Mouse (Mus musculus): Measurements from ENCODE around the gene H2afz. TPM values are rescaled to one million over a fixed set of nuclear protein-coding genes. Genes with fewer than 3 reads are reported as not detected.
"Not testable (repeated sequence)": the region's sequence is repeated elsewhere in the genome, so short reads cannot be mapped to it uniquely, and the experiment has no call there.

Gene H2afz
- polyA plus RNA-seq, 1 experiment from 2014 or later = 1,813 TPM

DNA sequence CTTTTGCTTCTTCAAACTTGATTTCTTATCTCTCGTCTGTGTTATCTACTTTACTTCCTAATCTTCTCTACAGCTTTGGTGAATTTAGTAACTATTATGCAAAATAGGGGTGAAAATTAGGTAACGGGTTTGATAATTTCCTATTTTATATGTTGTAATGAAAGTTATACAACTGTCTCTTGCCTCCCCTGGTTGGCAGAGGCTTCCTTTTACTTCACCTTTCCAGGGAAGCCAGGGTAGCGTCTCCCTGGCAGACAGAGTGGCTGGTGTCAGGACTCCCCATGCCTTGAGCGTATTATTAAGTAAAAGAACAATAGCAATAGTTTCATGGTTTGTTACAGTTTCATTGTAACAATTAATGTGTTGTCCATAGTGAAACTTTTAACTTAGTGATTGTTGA lies 29.5 kb downstream of the H2afz start:
- Histone ChIP-seq H3K9ac (no peak overlapping the region), H3K27me3 (replicated peaks) (no peaks in the 10 kb centered on the region), H3K36me3 (peaks cover 18% of the 10 kb centered on the region), H3K4me3 (no peak overlapping the region), H3K4me2 (replicated peaks) (no peak overlapping the region), H3K9me3 (no peaks in the 10 kb centered on the region), H3K27ac (no peak overlapping the region), H3K4me1 (no peaks in the 10 kb centered on the region)
- WGBS = 85% methylated on average over 4 of the region's 4 CpGs
- no peak for ATAC-seq (ENCODE audit: low FRiP score, low read depth)

DNA sequence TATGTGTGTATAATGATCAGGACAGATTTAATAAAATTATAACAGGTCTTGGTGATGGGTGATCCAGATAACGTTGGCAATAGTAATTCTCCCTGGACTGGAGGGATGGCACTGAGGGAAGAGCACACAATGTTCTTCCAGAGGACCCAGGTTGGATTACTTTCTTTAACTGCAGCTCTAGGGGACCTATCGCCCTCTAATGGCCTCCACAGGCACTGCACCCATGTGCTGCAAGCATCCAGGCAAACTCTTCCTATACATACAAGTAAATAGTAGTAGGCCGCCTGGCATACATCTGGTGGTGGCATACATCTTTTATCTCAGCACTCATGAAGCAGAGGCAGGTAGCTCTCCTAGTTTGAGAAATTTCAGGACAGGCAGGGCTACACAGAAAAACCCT lies 30.9 kb downstream of the H2afz start:
- Histone ChIP-seq H3K4me2 (replicated peaks) (no peak overlapping the region), H3K4me3 (no peak overlapping the region), H3K4me1 (no peaks in the 10 kb centered on the region), H3K27me3 (replicated peaks) (no peaks in the 10 kb centered on the region), H3K9ac (no peak overlapping the region), H3K27ac (no peak overlapping the region), H3K9me3 (no peaks in the 10 kb centered on the region), H3K36me3 (peaks cover 9% of the 10 kb centered on the region; the same call in 1 of the 2 replicates)
- ATAC-seq (ENCODE audit: low FRiP score, low read depth) = no peak
- WGBS = 94% methylated on average over 3 of the region's 3 CpGs

DNA sequence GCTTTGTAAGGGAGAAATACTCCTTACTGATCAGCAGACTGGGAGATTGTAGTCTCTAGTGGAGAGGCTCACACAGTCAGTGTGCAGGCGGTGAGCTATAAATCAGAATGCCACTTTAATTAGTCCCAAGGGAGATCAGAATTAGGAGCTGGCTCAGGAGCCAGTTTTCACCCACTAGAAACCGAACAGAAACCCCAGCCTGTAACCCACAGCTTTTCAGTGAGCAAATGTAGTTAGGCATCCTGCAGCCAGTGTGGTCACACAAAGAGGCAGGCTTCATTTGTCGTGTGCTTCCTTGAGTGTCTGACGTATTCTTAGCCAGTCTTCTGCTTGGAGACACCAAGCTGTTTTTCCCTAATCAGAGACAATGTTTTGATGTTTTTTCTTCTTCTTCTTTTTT lies 32.1 kb downstream of the H2afz start:
- Histone ChIP-seq H3K4me2 (replicated peaks) (no peak overlapping the region), H3K9me3 (no peaks in the 10 kb centered on the region), H3K9ac (no peak overlapping the region), H3K36me3 (peaks cover 9% of the 10 kb centered on the region; the same call in 1 of the 2 replicates), H3K4me3 (no peak overlapping the region), H3K4me1 (no peaks in the 10 kb centered on the region), H3K27ac (no peak overlapping the region), H3K27me3 (replicated peaks) (no peaks in the 10 kb centered on the region)
- WGBS = 60% methylated on average over 4 of the region's 4 CpGs
- ATAC-seq (ENCODE audit: low FRiP score, low read depth) = no peak

DNA sequence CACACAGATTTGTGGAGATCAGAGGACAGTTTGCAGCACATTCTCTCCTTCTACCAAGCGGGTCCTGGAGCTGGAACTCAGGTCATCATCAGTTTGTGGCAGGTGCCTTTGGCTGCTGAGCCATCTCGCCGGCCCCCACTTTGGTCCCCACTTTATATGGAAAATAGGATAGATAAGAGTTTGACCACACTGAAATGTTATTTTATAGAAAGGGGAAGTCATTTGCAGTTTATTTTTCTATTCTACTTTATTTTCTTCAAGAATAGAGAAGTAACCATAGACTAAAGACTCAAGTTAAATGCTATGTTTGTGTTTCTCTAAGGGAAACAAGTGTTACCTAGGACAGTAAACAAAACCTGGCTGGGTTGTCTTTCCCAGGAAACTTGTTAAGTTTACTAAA lies 32.6 kb downstream of the H2afz start:
- H3K4me3 ChIP-seq = no peak overlapping the region
- no peak overlapping the region for H3K9ac ChIP-seq
- H3K4me1 ChIP-seq = no peaks in the 10 kb centered on the region
- no peak overlapping the region for H3K4me2 ChIP-seq (replicated peaks)
- no peaks in the 10 kb centered on the region for H3K27me3 ChIP-seq (replicated peaks)
- 93% methylated on average over 3 of the region's 3 CpGs for WGBS
- ATAC-seq (ENCODE audit: low FRiP score, low read depth) = no peak
- H3K27ac ChIP-seq = no peak overlapping the region
- peaks cover 9% of the 10 kb centered on the region; the same call in 1 of the 2 replicates for H3K36me3 ChIP-seq
- no peaks in the 10 kb centered on the region for H3K9me3 ChIP-seq

DNA sequence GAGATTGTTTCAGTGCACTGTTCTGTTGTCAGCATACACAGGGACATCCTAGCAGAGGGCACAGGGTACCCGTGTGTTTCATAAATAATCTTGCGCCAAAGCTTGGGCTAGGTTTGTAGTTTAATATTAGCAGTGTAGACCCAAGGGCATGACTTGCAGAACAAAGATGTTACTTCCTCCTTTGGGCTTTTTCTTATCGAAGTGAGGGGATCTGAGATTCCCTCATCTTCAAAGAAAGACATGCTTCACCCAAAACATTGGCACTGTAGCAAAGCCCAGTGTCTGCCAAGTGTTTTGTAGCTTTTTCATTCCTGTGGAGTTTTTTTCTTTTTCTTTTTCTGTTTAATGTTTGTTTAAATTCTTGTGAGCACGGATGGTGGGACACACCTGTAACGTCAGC lies 33.4 kb downstream of the H2afz start:
- Histone ChIP-seq H3K9ac (no peak overlapping the region), H3K9me3 (no peaks in the 10 kb centered on the region), H3K4me3 (no peak overlapping the region), H3K4me2 (replicated peaks) (no peak overlapping the region), H3K4me1 (no peaks in the 10 kb centered on the region), H3K36me3 (peaks cover 14% of the 10 kb centered on the region; the same call in 1 of the 2 replicates), H3K27ac (no peak overlapping the region), H3K27me3 (replicated peaks) (no peaks in the 10 kb centered on the region)
- WGBS = 92% methylated on average over 5 of the region's 5 CpGs
- ATAC-seq (ENCODE audit: low FRiP score, low read depth) = no peak

DNA sequence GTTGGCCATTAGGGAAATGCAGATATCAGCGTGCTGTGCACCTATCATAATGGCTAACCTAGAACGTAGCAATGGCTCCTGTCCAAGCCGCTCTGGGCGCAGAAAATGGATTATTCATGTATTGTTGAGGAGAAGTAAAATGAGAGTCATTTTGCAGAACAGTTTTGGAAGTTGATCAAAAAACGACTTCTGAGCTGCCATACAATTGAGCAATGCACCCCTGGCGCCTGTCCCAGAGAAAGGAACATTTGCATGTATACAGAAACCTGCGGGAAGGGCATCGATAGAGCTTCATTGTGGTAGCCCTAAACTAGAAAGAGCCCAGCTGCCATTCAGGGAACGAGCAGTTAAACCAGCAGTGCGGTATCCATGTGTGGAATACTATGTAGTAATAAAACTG lies 35.9 kb downstream of the H2afz start:
- Histone ChIP-seq H3K4me3 (no peak overlapping the region), H3K9me3 (no peaks in the 10 kb centered on the region), H3K9ac (no peak overlapping the region), H3K4me1 (no peaks in the 10 kb centered on the region), H3K27ac (no peak overlapping the region), H3K4me2 (replicated peaks) (no peak overlapping the region), H3K27me3 (replicated peaks) (no peaks in the 10 kb centered on the region), H3K36me3 (peaks cover 14% of the 10 kb centered on the region; the same call in 1 of the 2 replicates)
- 82% methylated on average over 10 of the region's 10 CpGs for WGBS
- ATAC-seq (ENCODE audit: low FRiP score, low read depth) = no peak

DNA sequence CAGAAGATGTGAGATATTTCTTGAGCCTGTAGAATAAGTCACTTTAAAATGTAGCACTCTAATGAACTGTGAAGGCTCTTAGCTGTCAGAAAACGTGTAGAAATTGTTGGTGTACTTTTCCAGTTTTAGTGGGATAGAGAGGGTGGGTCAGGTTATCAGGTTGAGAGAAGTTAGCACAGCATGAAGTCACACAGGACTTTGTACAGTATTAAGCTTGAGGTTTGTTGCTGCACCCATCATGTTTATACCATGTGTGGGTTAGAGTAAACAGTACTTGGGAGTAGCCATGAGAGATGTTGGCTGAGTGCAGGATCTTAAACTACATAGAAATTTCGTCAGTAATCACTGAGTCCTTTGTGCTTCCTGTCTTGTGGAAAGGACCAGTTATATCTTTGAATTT lies 48.8 kb downstream of the H2afz start:
- Histone ChIP-seq H3K9me3 (no peaks in the 10 kb centered on the region), H3K4me2 (replicated peaks) (no peak overlapping the region), H3K27ac (no peak overlapping the region), H3K36me3 (peaks cover 4% of the 10 kb centered on the region; the same call in 1 of the 2 replicates), H3K4me1 (peaks cover 7% of the 10 kb centered on the region; the same call in 1 of the 2 replicates), H3K9ac (no peak overlapping the region), H3K4me3 (no peak overlapping the region), H3K27me3 (replicated peaks) (no peaks in the 10 kb centered on the region)
- no peak for ATAC-seq (ENCODE audit: low FRiP score, low read depth)
- 72% methylated on average over 2 of the region's 2 CpGs for WGBS

DNA sequence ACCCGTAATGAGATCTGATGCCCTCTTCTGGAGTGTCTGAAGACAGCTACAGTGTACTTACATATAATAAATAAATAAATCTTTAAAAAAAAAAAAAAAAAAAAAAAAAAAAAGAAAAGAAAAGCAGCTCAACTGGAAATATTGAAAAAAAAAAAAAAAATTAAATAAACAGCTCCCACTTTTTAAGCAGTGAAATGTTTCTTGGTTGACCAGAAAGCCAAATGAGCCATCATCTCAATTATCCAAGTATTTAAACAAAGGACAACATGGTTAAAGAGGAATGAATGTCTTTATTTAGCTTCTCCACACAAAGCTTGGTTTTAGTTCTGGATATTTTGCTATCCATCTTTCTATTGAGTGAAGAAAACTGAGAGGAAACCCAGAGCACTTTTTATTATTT lies 50.3 kb downstream of the H2afz start:
- no CpG with 5 or more reads among the region's 1 CpGs for WGBS
- not testable (repeated sequence) for H3K9me3 ChIP-seq; H3K4me2 ChIP-seq (replicated peaks); H3K4me3 ChIP-seq; H3K27ac ChIP-seq; H3K27me3 ChIP-seq (replicated peaks); H3K9ac ChIP-seq; H3K36me3 ChIP-seq; ATAC-seq (ENCODE audit: low FRiP score, low read depth)
- H3K4me1 ChIP-seq = peaks cover 15% of the 10 kb centered on the region

Other genes with a start within 250 kb of the H2afz start
- gene Ddit4l, start 242.9 kb upstream of the H2afz start, polyA plus RNA-seq (2016; fragmentation: Nextera tagmentation; extraction: Ambion mirVana) = 14.9 and 15.0 TPM in 2 replicates
- gene Gm21962, start 193.0 kb upstream of the H2afz start, polyA plus RNA-seq (2016; fragmentation: Nextera tagmentation; extraction: Ambion mirVana) = not detected in 2 replicates
- gene Dnajb14, start 3.2 kb downstream of the H2afz start, polyA plus RNA-seq (2016; fragmentation: Nextera tagmentation; extraction: Ambion mirVana) = 11.0 and 12.6 TPM in 2 replicates
- 94.8 and 101 TPM in 2 replicates for gene Lamtor3, start 54.0 kb downstream of the H2afz start, polyA plus RNA-seq (2016; fragmentation: Nextera tagmentation; extraction: Ambion mirVana)
- 1.6 and 2.2 TPM in 2 replicates for gene Dapp1, start 117.1 kb downstream of the H2afz start, polyA plus RNA-seq (2016; fragmentation: Nextera tagmentation; extraction: Ambion mirVana)
- gene 1110002E22Rik, start 200.6 kb downstream of the H2afz start, polyA plus RNA-seq (2016; fragmentation: Nextera tagmentation; extraction: Ambion mirVana) = 0.19 TPM in 2 replicates
- not detected in 2 replicates for gene Gm5105, start 202.9 kb downstream of the H2afz start, polyA plus RNA-seq (2016; fragmentation: Nextera tagmentation; extraction: Ambion mirVana)